Mouse (Mus musculus): ENCODE results near the gene Rnf220. TPM values are rescaled to one million over a fixed set of nuclear protein-coding genes. Genes with fewer than 3 reads are reported as not detected.

Gene Rnf220
- polyA plus RNA-seq, 1 experiment from 2014 or later: 51.5 TPM

DNA sequence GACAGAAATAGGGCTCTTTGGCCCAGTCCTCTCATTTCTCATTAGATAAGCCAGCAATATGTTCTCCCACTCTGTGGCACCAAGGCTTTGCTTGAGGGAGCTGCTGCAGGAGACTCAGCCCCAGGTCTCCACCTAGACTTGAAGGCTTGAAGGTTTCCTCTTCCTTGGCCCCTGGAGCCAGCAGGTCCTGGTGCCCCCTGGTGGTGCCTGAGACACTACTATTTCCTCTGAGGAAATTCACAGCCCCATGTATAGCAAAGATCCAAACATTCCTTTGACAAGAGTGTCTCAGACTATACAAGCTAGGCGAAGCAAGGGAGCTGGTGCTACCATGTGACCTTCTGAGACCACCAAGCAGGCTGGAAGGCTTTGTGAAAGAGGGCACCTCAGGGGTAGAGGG lies 31.1 kb upstream of the Rnf220 start:
- Histone ChIP-seq H3K4me1 (ENCODE audit: control insufficient read depth, insufficient read depth, low read length) (no peaks in the 10 kb centered on the region; the same call in 1 of the 2 replicates), H3K4me3 (ENCODE audit: low read depth, low read length) (no peak overlapping the region), H3K9ac (replicated peaks; ENCODE audit: low read length) (no peak overlapping the region), H3K27me3 (ENCODE audit: control insufficient read depth, insufficient read depth, low read length) (no peaks in the 10 kb centered on the region), H3K9me3 (replicated peaks; ENCODE audit: control insufficient read depth, low read length) (no peaks in the 10 kb centered on the region), H3K27ac (replicated peaks; ENCODE audit: low read depth, low read length) (no peak overlapping the region), H3K36me3 (replicated peaks; ENCODE audit: control insufficient read depth, insufficient read depth, low read depth, low read length) (no peaks in the 10 kb centered on the region), H3K4me2 (ENCODE audit: low read depth, low read length) (no peak overlapping the region)
- DNase-seq (ENCODE audit: low spot score) (peak; percentile 71), ATAC-seq (replicated peaks; ENCODE audit: insufficient number of reproducible peaks, low FRiP score, low TSS enrichment, low read depth) (no peak)
- WGBS: 16% methylated on average over 1 of the region's 1 CpGs

GRCm38 (mm10) chr4:117527116-117527899 lies 30.5 kb upstream of the Rnf220 start:
- no peak overlapping the region for H3K4me3 ChIP-seq (ENCODE audit: low read depth, low read length)
- no peaks in the 10 kb centered on the region for H3K27me3 ChIP-seq (ENCODE audit: control insufficient read depth, insufficient read depth, low read length)
- no peak overlapping the region for H3K4me2 ChIP-seq (ENCODE audit: low read depth, low read length)
- DNase-seq (ENCODE audit: low spot score) (no peak), ATAC-seq (replicated peaks; ENCODE audit: insufficient number of reproducible peaks, low FRiP score, low TSS enrichment, low read depth) (no peak)
- no peak overlapping the region for H3K9ac ChIP-seq (replicated peaks; ENCODE audit: low read length)
- no peak overlapping the region for H3K27ac ChIP-seq (replicated peaks; ENCODE audit: low read depth, low read length)
- no peaks in the 10 kb centered on the region for H3K9me3 ChIP-seq (replicated peaks; ENCODE audit: control insufficient read depth, low read length)
- WGBS: 61% methylated on average over 9 of the region's 9 CpGs
- H3K4me1 ChIP-seq (ENCODE audit: control insufficient read depth, insufficient read depth, low read length): no peaks in the 10 kb centered on the region; the same call in 1 of the 2 replicates
- H3K36me3 ChIP-seq (replicated peaks; ENCODE audit: control insufficient read depth, insufficient read depth, low read depth, low read length): no peaks in the 10 kb centered on the region

- no peaks in the 10 kb centered on the region for H3K36me3 ChIP-seq (replicated peaks; ENCODE audit: control insufficient read depth, insufficient read depth, low read depth, low read length)
- H3K27me3 ChIP-seq (ENCODE audit: control insufficient read depth, insufficient read depth, low read length): no peaks in the 10 kb centered on the region
- 91% methylated on average over 5 of the region's 5 CpGs for WGBS
- no peak overlapping the region for H3K4me3 ChIP-seq (ENCODE audit: low read depth, low read length)
- H3K27ac ChIP-seq (replicated peaks; ENCODE audit: low read depth, low read length): no peak overlapping the region
- H3K9me3 ChIP-seq (replicated peaks; ENCODE audit: control insufficient read depth, low read length): no peaks in the 10 kb centered on the region
- ATAC-seq (replicated peaks; ENCODE audit: insufficient number of reproducible peaks, low FRiP score, low TSS enrichment, low read depth) (no peak), DNase-seq (ENCODE audit: low spot score) (no peak)
- no peak overlapping the region for H3K9ac ChIP-seq (replicated peaks; ENCODE audit: low read length)
- H3K4me2 ChIP-seq (ENCODE audit: low read depth, low read length): no peak overlapping the region
- H3K4me1 ChIP-seq (ENCODE audit: control insufficient read depth, insufficient read depth, low read length): no peaks in the 10 kb centered on the region; the same call in 1 of the 2 replicates
Measured at GRCm38 (mm10) chr4:117525990-117526389, 29.1 kb upstream of the Rnf220 start.

- no peaks in the 10 kb centered on the region for H3K36me3 ChIP-seq (replicated peaks; ENCODE audit: control insufficient read depth, insufficient read depth, low read depth, low read length)
- H3K9ac ChIP-seq (replicated peaks; ENCODE audit: low read length): no peak overlapping the region
- no peaks in the 10 kb centered on the region for H3K27me3 ChIP-seq (ENCODE audit: control insufficient read depth, insufficient read depth, low read length)
- no peak for DNase-seq (ENCODE audit: low spot score)
- no peak overlapping the region for H3K4me2 ChIP-seq (ENCODE audit: low read depth, low read length)
- ATAC-seq (replicated peaks; ENCODE audit: insufficient number of reproducible peaks, low FRiP score, low TSS enrichment, low read depth): no peak
- no peaks in the 10 kb centered on the region for H3K4me1 ChIP-seq (ENCODE audit: control insufficient read depth, insufficient read depth, low read length)
- 68% methylated on average over 2 of the region's 2 CpGs for WGBS
- H3K27ac ChIP-seq (replicated peaks; ENCODE audit: low read depth, low read length): no peak overlapping the region
- no peaks in the 10 kb centered on the region for H3K9me3 ChIP-seq (replicated peaks; ENCODE audit: control insufficient read depth, low read length)
- H3K4me3 ChIP-seq (ENCODE audit: low read depth, low read length): no peak overlapping the region
Measured at GRCm38 (mm10) chr4:117521350-117521749, 24.5 kb upstream of the Rnf220 start.

- DNase-seq (ENCODE audit: low spot score): no peak
- Histone ChIP-seq H3K9ac (replicated peaks; ENCODE audit: low read length) (no peak overlapping the region), H3K4me2 (ENCODE audit: low read depth, low read length) (no peak overlapping the region), H3K4me3 (ENCODE audit: low read depth, low read length) (no peak overlapping the region), H3K27ac (replicated peaks; ENCODE audit: low read depth, low read length) (no peak overlapping the region), H3K9me3 (replicated peaks; ENCODE audit: control insufficient read depth, low read length) (no peaks in the 10 kb centered on the region), H3K27me3 (ENCODE audit: control insufficient read depth, insufficient read depth, low read length) (no peaks in the 10 kb centered on the region), H3K36me3 (replicated peaks; ENCODE audit: control insufficient read depth, insufficient read depth, low read depth, low read length) (no peaks in the 10 kb centered on the region), H3K4me1 (ENCODE audit: control insufficient read depth, insufficient read depth, low read length) (no peaks in the 10 kb centered on the region)
- WGBS: 90% methylated on average over 4 of the region's 4 CpGs
- ATAC-seq (replicated peaks; ENCODE audit: insufficient number of reproducible peaks, low FRiP score, low TSS enrichment, low read depth): no peak
Measured at GRCm38 (mm10) chr4:117518246-117518645, 21.4 kb upstream of the Rnf220 start.

GRCm38 (mm10) chr4:117499043-117499442 lies 2.2 kb upstream of the Rnf220 start:
- no peak for ATAC-seq (replicated peaks; ENCODE audit: insufficient number of reproducible peaks, low FRiP score, low TSS enrichment, low read depth)
- 88% methylated on average over 8 of the region's 8 CpGs for WGBS
- Histone ChIP-seq H3K27me3 (ENCODE audit: control insufficient read depth, insufficient read depth, low read length) (peaks cover 14% of the 10 kb centered on the region), H3K9me3 (replicated peaks; ENCODE audit: control insufficient read depth, low read length) (no peaks in the 10 kb centered on the region), H3K36me3 (replicated peaks; ENCODE audit: control insufficient read depth, insufficient read depth, low read depth, low read length) (no peaks in the 10 kb centered on the region), H3K4me2 (ENCODE audit: low read depth, low read length) (no peak overlapping the region), H3K4me1 (ENCODE audit: control insufficient read depth, insufficient read depth, low read length) (peaks cover 15% of the 10 kb centered on the region; the same call in 1 of the 2 replicates), H3K9ac (replicated peaks; ENCODE audit: low read length) (no peak overlapping the region), H3K27ac (replicated peaks; ENCODE audit: low read depth, low read length) (no peak overlapping the region), H3K4me3 (ENCODE audit: low read depth, low read length) (no peak overlapping the region)
- DNase-seq (ENCODE audit: low spot score): no peak

DNA sequence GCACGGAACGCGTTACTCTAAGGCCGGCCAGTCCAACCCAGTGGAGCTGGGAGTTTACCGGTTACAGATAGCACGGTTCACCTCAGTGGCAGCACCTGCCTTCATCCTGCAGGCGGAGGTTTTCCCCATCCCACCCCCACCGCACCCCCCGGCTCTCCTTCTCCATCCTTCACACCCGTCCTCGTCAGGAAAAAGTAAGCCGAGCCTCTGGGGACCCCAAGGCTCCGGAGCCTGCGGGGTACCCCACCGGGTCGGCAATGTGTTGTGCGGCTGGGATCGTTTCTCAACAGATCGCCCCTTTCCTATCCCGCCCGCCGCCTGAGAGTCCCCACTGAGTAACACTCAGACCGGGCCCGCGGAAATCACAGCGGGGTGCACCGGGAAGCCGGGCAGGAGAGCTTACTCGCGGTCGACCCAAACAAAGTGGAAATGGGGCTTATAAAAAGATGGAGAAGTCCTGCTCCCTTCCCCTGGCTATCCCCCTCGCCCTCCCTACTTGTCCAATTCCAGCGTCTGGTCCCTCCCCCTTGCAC lies 917 bp downstream of the Rnf220 start:
- peak overlapping the region; percentile 58 for H3K9ac ChIP-seq (replicated peaks; ENCODE audit: low read length)
- H3K4me1 ChIP-seq (ENCODE audit: control insufficient read depth, insufficient read depth, low read length): peaks cover 15% of the 10 kb centered on the region; the same call in 1 of the 2 replicates
- peak overlapping the region; percentile 50 for H3K4me3 ChIP-seq (ENCODE audit: low read depth, low read length)
- H3K27ac ChIP-seq (replicated peaks; ENCODE audit: low read depth, low read length): 0 out of 2 replicates have a peak overlapping the region, but pooled peaks have one; percentile 13
- no peaks in the 10 kb centered on the region for H3K9me3 ChIP-seq (replicated peaks; ENCODE audit: control insufficient read depth, low read length)
- H3K4me2 ChIP-seq (ENCODE audit: low read depth, low read length): peak overlapping the region; percentile 89
- DNase-seq (ENCODE audit: low spot score) (peak; percentile 44), ATAC-seq (replicated peaks; ENCODE audit: insufficient number of reproducible peaks, low FRiP score, low TSS enrichment, low read depth) (no peak)
- peaks cover 29% of the 10 kb centered on the region for H3K27me3 ChIP-seq (ENCODE audit: control insufficient read depth, insufficient read depth, low read length)
- WGBS: 0% methylated on average over 31 of the region's 33 CpGs
- H3K36me3 ChIP-seq (replicated peaks; ENCODE audit: control insufficient read depth, insufficient read depth, low read depth, low read length): no peaks in the 10 kb centered on the region

DNA sequence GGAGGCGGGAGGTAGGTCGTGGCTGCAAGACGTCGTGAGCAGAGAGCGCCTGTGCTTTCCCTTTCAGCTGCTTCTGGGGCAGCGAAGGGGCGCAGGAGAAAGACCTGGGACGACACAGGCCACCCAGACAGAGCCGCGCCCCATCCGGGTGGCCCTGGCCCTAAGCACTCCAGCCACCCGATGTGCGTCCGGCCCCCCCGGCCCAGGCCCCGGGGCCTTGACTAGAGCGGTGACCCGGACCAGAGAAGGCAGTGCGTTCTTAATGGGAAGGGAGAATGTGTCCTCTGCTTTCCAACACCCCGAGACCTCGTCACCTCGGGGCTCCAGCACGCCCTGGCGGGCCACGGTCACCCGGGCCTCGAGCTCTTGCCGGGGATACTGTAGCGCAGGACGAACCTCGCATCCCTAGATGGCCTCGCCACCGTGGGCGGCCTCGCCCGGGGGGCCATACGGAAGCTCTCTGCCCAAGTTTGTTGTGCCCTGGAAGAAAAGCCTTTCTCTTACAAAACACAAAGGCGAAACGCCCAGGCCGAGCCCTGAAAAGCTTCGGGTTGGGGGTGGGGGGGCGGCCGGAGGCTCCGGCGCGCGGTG lies 1.8 kb downstream of the Rnf220 start:
- Histone ChIP-seq H3K9me3 (replicated peaks; ENCODE audit: control insufficient read depth, low read length) (no peaks in the 10 kb centered on the region), H3K36me3 (replicated peaks; ENCODE audit: control insufficient read depth, insufficient read depth, low read depth, low read length) (no peaks in the 10 kb centered on the region), H3K4me2 (ENCODE audit: low read depth, low read length) (peak overlapping the region; percentile 53), H3K27ac (replicated peaks; ENCODE audit: low read depth, low read length) (no peak overlapping the region), H3K4me3 (ENCODE audit: low read depth, low read length) (peak overlapping the region; percentile 26), H3K27me3 (ENCODE audit: control insufficient read depth, insufficient read depth, low read length) (peaks cover 38% of the 10 kb centered on the region), H3K9ac (replicated peaks; ENCODE audit: low read length) (peak overlapping the region; percentile 39), H3K4me1 (ENCODE audit: control insufficient read depth, insufficient read depth, low read length) (peaks cover 15% of the 10 kb centered on the region; the same call in 1 of the 2 replicates)
- ATAC-seq (replicated peaks; ENCODE audit: insufficient number of reproducible peaks, low FRiP score, low TSS enrichment, low read depth): 0 out of 2 replicates have a peak, but pooled peaks have one; percentile 27
- peak; percentile 47 for DNase-seq (ENCODE audit: low spot score)
- WGBS: under 1% methylated on average over 47 of the region's 47 CpGs
